Mouse (Mus musculus): ENCODE data around the gene Prss41. TPM values are rescaled to one million over a fixed set of nuclear protein-coding genes. Genes with fewer than 3 reads are reported as not detected.

Prss41 gene
- polyA plus RNA-seq, 1 experiment from 2014 or later: 1.5 TPM

- H3K9me3 ChIP-seq: no peaks in the 10 kb centered on the region
- no peak overlapping the region for H3K27ac ChIP-seq
- H3K4me2 ChIP-seq (replicated peaks): no peak overlapping the region
- no peaks in the 10 kb centered on the region for H3K4me1 ChIP-seq (replicated peaks)
- no peak overlapping the region for H3K4me3 ChIP-seq (replicated peaks)
- 87% methylated on average over 7 of the region's 7 CpGs for whole genome bisulfite sequencing
- peaks cover 6% of the 10 kb centered on the region; the same call in 1 of the 2 replicates for H3K36me3 ChIP-seq
- no peaks in the 10 kb centered on the region for H3K27me3 ChIP-seq
- no peak for ATAC-seq
- H3K9ac ChIP-seq (replicated peaks): no peak overlapping the region
Observed at GRCm38 (mm10) chr17:23797316-23797715, 46.7 kb downstream of the Prss41 start.

- H3K9ac ChIP-seq (replicated peaks): no peak overlapping the region
- H3K27me3 ChIP-seq: no peaks in the 10 kb centered on the region
- H3K36me3 ChIP-seq: peaks cover 3% of the 10 kb centered on the region; the same call in 1 of the 2 replicates
- no peak overlapping the region for H3K4me3 ChIP-seq (replicated peaks)
- no peaks in the 10 kb centered on the region for H3K9me3 ChIP-seq
- WGBS: 96% methylated on average over 8 of the region's 8 CpGs
- no peak for ATAC-seq
- no peak overlapping the region for H3K4me2 ChIP-seq (replicated peaks)
- peaks cover 16% of the 10 kb centered on the region for H3K4me1 ChIP-seq (replicated peaks)
- no peak overlapping the region for H3K27ac ChIP-seq
Observed at GRCm38 (mm10) chr17:23795323-23795722, 48.6 kb downstream of the Prss41 start.

GRCm38 (mm10) chr17:23791079-23791357 lies 53.0 kb downstream of the Prss41 start:
- peak overlapping the region; percentile 94 for H3K27ac ChIP-seq
- H3K9me3 ChIP-seq: no peaks in the 10 kb centered on the region
- H3K9ac ChIP-seq (replicated peaks): peak overlapping the region; percentile 81
- peak overlapping the region; percentile 64 for H3K4me2 ChIP-seq (replicated peaks)
- ATAC-seq: peak; percentile 14; the same call in 1 of the 2 replicates
- no peaks in the 10 kb centered on the region for H3K36me3 ChIP-seq
- peaks cover 30% of the 10 kb centered on the region for H3K4me1 ChIP-seq (replicated peaks)
- 66% methylated on average over 2 of the region's 2 CpGs for WGBS
- peak overlapping the region; percentile 42 for H3K4me3 ChIP-seq (replicated peaks)
- H3K27me3 ChIP-seq: no peaks in the 10 kb centered on the region

GRCm38 (mm10) chr17:23790269-23791078 lies 53.5 kb downstream of the Prss41 start, which contains the start of gene Srrm2:
Gene Srrm2 (plus strand): TSS chr17:23790532.
- H3K4me1 ChIP-seq (replicated peaks): peaks cover 31% of the 10 kb centered on the region
- H3K9ac ChIP-seq (replicated peaks): peak within 1 kb of the TSS; percentile 81
- no peaks in the 10 kb centered on the region for H3K36me3 ChIP-seq
- no peaks in the 10 kb centered on the region for H3K27me3 ChIP-seq
- H3K4me2 ChIP-seq (replicated peaks): peak within 1 kb of the TSS; percentile 64
- peak within 1 kb of the TSS; percentile 94 for H3K27ac ChIP-seq
- H3K4me3 ChIP-seq (replicated peaks): peak within 1 kb of the TSS; percentile 42
- H3K9me3 ChIP-seq: no peaks in the 10 kb centered on the region
- WGBS: 2% methylated on average over 29 of the region's 29 CpGs
- ATAC-seq: peak; percentile 55

GRCm38 (mm10) chr17:23789749-23790268 lies 54.2 kb downstream of the Prss41 start:
- ATAC-seq: no peak
- H3K9ac ChIP-seq (replicated peaks): peak overlapping the region; percentile 81
- 9% methylated on average over 8 of the region's 8 CpGs for WGBS

GRCm38 (mm10) chr17:23788973-23789372 lies 55.0 kb downstream of the Prss41 start:
- no peaks in the 10 kb centered on the region for H3K9me3 ChIP-seq
- H3K4me2 ChIP-seq (replicated peaks): no peak overlapping the region
- H3K36me3 ChIP-seq: no peaks in the 10 kb centered on the region
- no peak overlapping the region for H3K27ac ChIP-seq
- H3K27me3 ChIP-seq: no peaks in the 10 kb centered on the region
- no peak for ATAC-seq
- H3K4me1 ChIP-seq (replicated peaks): peaks cover 38% of the 10 kb centered on the region
- no peak overlapping the region for H3K4me3 ChIP-seq (replicated peaks)
- 93% methylated on average over 4 of the region's 4 CpGs for WGBS
- no peak overlapping the region for H3K9ac ChIP-seq (replicated peaks)

More at GRCm38 (mm10) chr17:23789749-23790268, 54.2 kb downstream of the Prss41 start:
- Histone ChIP-seq H3K4me2 (replicated peaks) (peak overlapping the region; percentile 64), H3K4me1 (replicated peaks) (peaks cover 38% of the 10 kb centered on the region), H3K27ac (peak overlapping the region; percentile 94), H3K36me3 (no peaks in the 10 kb centered on the region), H3K27me3 (no peaks in the 10 kb centered on the region), H3K4me3 (replicated peaks) (peak overlapping the region; percentile 42), H3K9me3 (no peaks in the 10 kb centered on the region)

Small RNA genes lying within 50 kb of the gene (microRNA-seq; reads per million reads assigned to microRNA genes)
- not detected for gene Mir5125

Other genes starting within 250 kb of the Prss41 start
- gene Zfp13, start 244.7 kb downstream of the Prss41 start, polyA plus RNA-seq (2015; fragmentation: Nextera tagmentation; extraction: Ambion mirVana): 26.6 and 28.7 TPM in 2 replicates
- gene Zscan10, start 243.3 kb downstream of the Prss41 start, polyA plus RNA-seq (2015; fragmentation: Nextera tagmentation; extraction: Ambion mirVana): not detected in 2 replicates
- gene Mmp25, start 198.9 kb downstream of the Prss41 start, polyA plus RNA-seq (2015; fragmentation: Nextera tagmentation; extraction: Ambion mirVana): 1.1 TPM in 2 replicates
- gene Bicdl2, start 183.7 kb downstream of the Prss41 start, polyA plus RNA-seq (2015; fragmentation: Nextera tagmentation; extraction: Ambion mirVana): 0.16 TPM in 1 of 2 replicates, not detected in the other
- gene Hcfc1r1, start 170.6 kb downstream of the Prss41 start, polyA plus RNA-seq (2015; fragmentation: Nextera tagmentation; extraction: Ambion mirVana): 84.9 and 90.9 TPM in 2 replicates
- 44.8 and 46.5 TPM in 2 replicates for gene Thoc6, start 170.3 kb downstream of the Prss41 start, polyA plus RNA-seq (2015; fragmentation: Nextera tagmentation; extraction: Ambion mirVana)
- 1.4 and 2.9 TPM in 2 replicates for gene Tnfrsf12a, start 166.7 kb downstream of the Prss41 start, polyA plus RNA-seq (2015; fragmentation: Nextera tagmentation; extraction: Ambion mirVana)
- gene Cldn6, start 164.9 kb downstream of the Prss41 start, polyA plus RNA-seq (2015; fragmentation: Nextera tagmentation; extraction: Ambion mirVana): 0.15 and 0.17 TPM in 2 replicates
- 0.32 and 1.1 TPM in 2 replicates for gene Cldn9, start 160.1 kb downstream of the Prss41 start, polyA plus RNA-seq (2015; fragmentation: Nextera tagmentation; extraction: Ambion mirVana)
- 0.30 TPM in 1 of 2 replicates, not detected in the other for gene 1520401A03Rik, start 121.4 kb downstream of the Prss41 start, polyA plus RNA-seq (2015; fragmentation: Nextera tagmentation; extraction: Ambion mirVana)
- gene Pkmyt1, start 117.8 kb downstream of the Prss41 start, polyA plus RNA-seq (2015; fragmentation: Nextera tagmentation; extraction: Ambion mirVana): 21.4 and 26.5 TPM in 2 replicates
- gene Paqr4, start 103.3 kb downstream of the Prss41 start, polyA plus RNA-seq (2015; fragmentation: Nextera tagmentation; extraction: Ambion mirVana): 55.8 and 56.8 TPM in 2 replicates
- gene Kremen2, start 98.3 kb downstream of the Prss41 start, polyA plus RNA-seq (2015; fragmentation: Nextera tagmentation; extraction: Ambion mirVana): 0.57 and 0.66 TPM in 2 replicates
- 238 and 243 TPM in 2 replicates for gene Flywch1, start 72.6 kb downstream of the Prss41 start, polyA plus RNA-seq (2015; fragmentation: Nextera tagmentation; extraction: Ambion mirVana)
- gene Flywch2, start 58.1 kb downstream of the Prss41 start, polyA plus RNA-seq (2015; fragmentation: Nextera tagmentation; extraction: Ambion mirVana): 63.9 and 70.5 TPM in 2 replicates
- gene Srrm2, start 53.6 kb downstream of the Prss41 start, polyA plus RNA-seq (2015; fragmentation: Nextera tagmentation; extraction: Ambion mirVana): 639 and 664 TPM in 2 replicates
- 1,286 and 1,324 TPM in 2 replicates for gene Elob, start 15.0 kb downstream of the Prss41 start, polyA plus RNA-seq (2015; fragmentation: Nextera tagmentation; extraction: Ambion mirVana)
- gene Prss33, start 8.1 kb downstream of the Prss41 start, polyA plus RNA-seq (2015; fragmentation: Nextera tagmentation; extraction: Ambion mirVana): 0.30 and 0.36 TPM in 2 replicates
- not detected in 2 replicates for gene Prss32, start 317 bp downstream of the Prss41 start, polyA plus RNA-seq (2015; fragmentation: Nextera tagmentation; extraction: Ambion mirVana)
- gene Prss21, start 23.9 kb upstream of the Prss41 start, polyA plus RNA-seq (2015; fragmentation: Nextera tagmentation; extraction: Ambion mirVana): not detected in 2 replicates
- gene Dcpp1, start 36.7 kb upstream of the Prss41 start, polyA plus RNA-seq (2015; fragmentation: Nextera tagmentation; extraction: Ambion mirVana): not detected in 2 replicates
- not detected in 2 replicates for gene Dcpp2, start 36.7 kb upstream of the Prss41 start, polyA plus RNA-seq (2015; fragmentation: Nextera tagmentation; extraction: Ambion mirVana)
- gene Dcpp3, start 73.3 kb upstream of the Prss41 start, polyA plus RNA-seq (2015; fragmentation: Nextera tagmentation; extraction: Ambion mirVana): not detected in 2 replicates
- gene Sbp, start 97.5 kb upstream of the Prss41 start, polyA plus RNA-seq (2015; fragmentation: Nextera tagmentation; extraction: Ambion mirVana): not detected in 2 replicates
- gene Sbpl, start 111.1 kb upstream of the Prss41 start, polyA plus RNA-seq (2015; fragmentation: Nextera tagmentation; extraction: Ambion mirVana): not detected in 2 replicates
- gene Prss30, start 136.4 kb upstream of the Prss41 start, polyA plus RNA-seq (2015; fragmentation: Nextera tagmentation; extraction: Ambion mirVana): not detected in 2 replicates
- 0.12 TPM in 1 of 2 replicates, not detected in the other for gene Prss22, start 153.9 kb upstream of the Prss41 start, polyA plus RNA-seq (2015; fragmentation: Nextera tagmentation; extraction: Ambion mirVana)
- 0.32 and 0.54 TPM in 2 replicates for gene Prss27, start 194.0 kb upstream of the Prss41 start, polyA plus RNA-seq (2015; fragmentation: Nextera tagmentation; extraction: Ambion mirVana)
- 80.9 and 81.5 TPM in 2 replicates for gene Kctd5, start 229.3 kb upstream of the Prss41 start, polyA plus RNA-seq (2015; fragmentation: Nextera tagmentation; extraction: Ambion mirVana)